Mouse (Mus musculus) liver, postnatal 0 days (tissue): Measurements from ENCODE around the gene B430218F22Rik. TPM values are rescaled to one million over a fixed set of nuclear protein-coding genes. Genes with fewer than 3 reads are reported as not detected.
A peak's percentile ranks its signal among the peaks of the same experiment; 100 is the strongest.
"Not testable (repeated sequence)": the region's sequence is repeated elsewhere in the genome, so short reads cannot be mapped to it uniquely, and the experiment has no call there.

Experiments
- ATAC-seq: fragments of 200-750 bp; cut with Nextera tagmentation; 2 replicates; pipeline ENCODE4 v1.8.0; 2017; ENCODE audit warnings: mild to moderate bottlenecking, moderate library complexity
- DNase-seq: peaks from one replicate; pipeline ENCODE4 v3.0.0-alpha.2; 2016
- H3K27ac ChIP-seq: fragments of 300-500 bp; sonication (generic); 2 replicates; pipeline ENCODE4 v1.5.1; 2014; ENCODE audit warnings: antibody characterized with exemption, moderate library complexity, mild to moderate bottlenecking, low read depth
- H3K27me3 ChIP-seq: fragments of 300-500 bp; sonication (generic); 2 replicates; pipeline ENCODE4 v1.6.1; 2014; ENCODE audit warnings: low read length, control low read depth, mixed read lengths; ENCODE audit not compliant: insufficient read depth
- H3K36me3 ChIP-seq: fragments of 300-500 bp; sonication (generic); replicated peaks from 2 replicates; pipeline ENCODE4 v1.6.1; 2014; ENCODE audit warnings: mild to moderate bottlenecking, control low read depth, low read length, moderate library complexity, mixed read lengths; ENCODE audit not compliant: insufficient read depth
- H3K4me1 ChIP-seq: fragments of 300-500 bp; sonication (generic); 2 replicates; pipeline ENCODE4 v1.6.1; 2014; ENCODE audit warnings: antibody characterized with exemption, mild to moderate bottlenecking, control low read depth; ENCODE audit not compliant: insufficient read depth
- H3K4me2 ChIP-seq: fragments of 300-500 bp; sonication (generic); 2 replicates; pipeline ENCODE4 v1.6.1; 2014; ENCODE audit warnings: low read depth, mild to moderate bottlenecking, low read length, moderate library complexity, mixed read lengths
- H3K4me3 ChIP-seq: fragments of 300-500 bp; sonication (generic); 2 replicates; pipeline ENCODE4 v1.5.1; 2014; ENCODE audit warnings: low read depth, low read length
- H3K9ac ChIP-seq: fragments of 300-500 bp; sonication (generic); replicated peaks from 2 replicates; pipeline ENCODE4 v1.6.1; 2014; ENCODE audit warnings: mild to moderate bottlenecking, moderate library complexity
- H3K9me3 ChIP-seq: fragments of 300-500 bp; sonication (generic); 2 replicates; pipeline ENCODE4 v1.6.1; 2016; ENCODE audit warnings: mild to moderate bottlenecking, control low read depth, low read length, mixed read lengths
- CTCF ChIP-seq: sonication (generic); IDR thresholded peaks from 2 replicates; pipeline ENCODE4 v1.5.1; 2016; ENCODE audit warnings: antibody characterized with exemption, low read depth
- EP300 ChIP-seq: IDR thresholded peaks from 2 replicates; pipeline ENCODE4 v1.6.1; 2016; ENCODE audit warnings: antibody characterized with exemption, low read depth, mild to moderate bottlenecking
- WGBS: fragments of 180-500 bp; shearing (Covaris S2); extraction: QIAGEN DNeasy Blood & Tissue Kit; methylation state at CpG from one replicate; pipeline ENCODE4 v1.1.7; 2014; ENCODE audit not compliant: insufficient replicate concordance; 5-methylcytosine and 5-hydroxymethylcytosine counted together
- polyA plus RNA-seq: library from polyadenylated mRNA; unstranded; fragments of >200 nt; fragmentation: Nextera tagmentation; extraction: Ambion mirVana; gene quantifications from 2 replicates; pipeline ENCODE4 v1.2.1, GENCODE M21; 2015

The B430218F22Rik gene
- polyA plus RNA-seq, 1 experiment from 2014 or later: 1.0 TPM

DNA sequence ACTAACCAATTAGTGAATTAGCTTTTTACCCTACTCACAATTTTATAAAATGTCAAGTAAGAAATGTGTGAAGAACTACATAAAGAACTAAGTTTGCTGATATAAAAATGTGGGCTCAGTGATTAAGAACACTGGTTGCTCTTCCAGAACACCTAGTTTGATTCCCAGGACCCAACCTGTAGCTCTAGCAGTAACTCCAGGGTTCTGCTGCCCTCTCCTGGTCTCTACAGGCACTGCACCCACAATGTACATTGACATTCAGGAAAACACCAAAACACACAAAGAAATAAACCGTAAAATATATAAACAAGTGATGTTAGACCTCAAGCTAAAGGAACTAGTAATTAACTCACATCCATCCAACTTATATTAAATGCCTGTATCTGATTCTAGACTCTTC is 7.3 kb upstream of the B430218F22Rik start:
- Histone ChIP-seq H3K36me3 (peaks cover 46% of the 10 kb centered on the region), H3K4me1 (no peaks in the 10 kb centered on the region), H3K9me3 (no peaks in the 10 kb centered on the region), H3K4me3 (no peak overlapping the region), H3K27me3 (no peaks in the 10 kb centered on the region), H3K9ac (no peak overlapping the region), H3K4me2 (no peak overlapping the region), H3K27ac (no peak overlapping the region)
- DNase-seq: peak; percentile 63
- peak; percentile 44; the same call in 1 of the 2 replicates for ATAC-seq
- WGBS: 64% methylated on average over 1 of the region's 1 CpGs
- TF ChIP-seq EP300 (no peak), CTCF (peak; percentile 85)

DNA sequence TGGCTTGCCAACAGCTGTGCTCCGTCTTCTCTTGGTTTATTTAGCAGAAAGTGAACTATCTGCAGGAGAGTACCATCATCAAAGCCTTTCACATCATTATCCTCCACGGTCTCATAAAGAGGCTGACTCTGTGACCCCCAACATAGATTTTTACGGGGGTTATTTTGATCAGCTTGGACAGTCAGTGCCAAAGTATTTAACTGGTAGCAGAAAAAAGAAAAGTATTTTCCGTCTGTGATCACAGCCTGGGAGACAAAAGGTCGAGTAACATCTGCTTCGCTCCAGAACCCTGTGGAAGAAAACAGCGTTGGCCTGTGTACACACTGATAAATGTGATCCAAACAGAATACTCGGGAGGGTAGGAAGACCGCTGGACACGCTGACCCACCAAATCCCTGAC is 6.0 kb upstream of the B430218F22Rik start:
- H3K4me2 ChIP-seq: no peak overlapping the region
- no peaks in the 10 kb centered on the region for H3K4me1 ChIP-seq
- no peak for ATAC-seq
- no peaks in the 10 kb centered on the region for H3K9me3 ChIP-seq
- no peak overlapping the region for H3K4me3 ChIP-seq
- 84% methylated on average over 10 of the region's 10 CpGs for WGBS
- peaks cover 56% of the 10 kb centered on the region for H3K36me3 ChIP-seq
- no peak overlapping the region for H3K27ac ChIP-seq
- H3K27me3 ChIP-seq: no peaks in the 10 kb centered on the region
- H3K9ac ChIP-seq: no peak overlapping the region
- no peak for TF ChIP-seq EP300
- TF ChIP-seq CTCF: no peak
- no peak for DNase-seq

DNA sequence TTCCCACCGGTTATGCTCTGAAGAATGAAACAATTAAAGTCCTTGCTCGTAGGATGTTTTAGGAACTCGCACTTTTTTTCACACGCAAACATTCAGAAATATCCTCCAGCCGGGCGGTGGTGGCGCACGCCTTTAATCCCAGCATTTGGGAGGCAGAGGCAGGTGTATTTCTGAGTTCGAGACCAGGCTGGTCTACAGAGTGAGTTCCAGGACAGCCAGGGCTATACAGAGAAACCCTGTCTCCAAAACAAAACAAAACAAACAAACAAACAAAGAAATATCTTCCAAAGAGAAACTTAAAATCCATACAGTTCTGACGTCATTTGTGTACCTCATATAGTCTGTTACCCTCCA is 995 bp downstream of the B430218F22Rik start:
- H3K9me3 ChIP-seq, DNase-seq, H3K4me1 ChIP-seq, H3K27me3 ChIP-seq: not testable (repeated sequence)
- Histone ChIP-seq H3K9ac (0 out of 2 replicates have a peak overlapping the region, but pooled peaks have one; percentile 41), H3K27ac (peak overlapping the region; percentile 44; the same call in 1 of the 2 replicates), H3K4me3 (peak overlapping the region; percentile 99), H3K36me3 (peaks cover 25% of the 10 kb centered on the region), H3K4me2 (peak overlapping the region; percentile 82)
- 6% methylated on average over 10 of the region's 10 CpGs for WGBS
- ATAC-seq: peak; percentile 48

DNA sequence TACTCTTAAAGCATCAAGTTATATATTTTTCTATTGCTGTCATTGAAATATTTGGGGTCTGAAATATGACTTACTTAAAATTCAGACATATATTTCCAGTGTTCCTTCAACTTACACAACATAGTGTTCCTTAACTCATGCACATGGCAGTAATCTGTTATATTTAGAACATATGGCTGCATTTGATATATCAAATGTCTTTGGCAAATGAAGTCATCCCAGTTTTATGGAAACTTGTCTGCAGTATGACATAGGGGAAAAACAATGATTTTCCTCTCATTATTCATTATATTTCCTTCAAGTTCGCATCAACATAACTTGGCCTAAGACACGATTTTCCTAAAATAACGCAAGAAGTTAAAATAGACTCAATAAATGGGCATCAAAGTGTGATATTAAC is 9.4 kb downstream of the B430218F22Rik start:
- DNase-seq (no peak), ATAC-seq (no peak)
- Histone ChIP-seq H3K27ac (no peak overlapping the region), H3K4me3 (no peak overlapping the region), H3K4me1 (no peaks in the 10 kb centered on the region), H3K9ac (no peak overlapping the region), H3K27me3 (no peaks in the 10 kb centered on the region), H3K36me3 (no peaks in the 10 kb centered on the region), H3K4me2 (no peak overlapping the region), H3K9me3 (no peaks in the 10 kb centered on the region)
- TF ChIP-seq CTCF: no peak
- TF ChIP-seq EP300: no peak
- 83% methylated on average over 3 of the region's 3 CpGs for WGBS

DNA sequence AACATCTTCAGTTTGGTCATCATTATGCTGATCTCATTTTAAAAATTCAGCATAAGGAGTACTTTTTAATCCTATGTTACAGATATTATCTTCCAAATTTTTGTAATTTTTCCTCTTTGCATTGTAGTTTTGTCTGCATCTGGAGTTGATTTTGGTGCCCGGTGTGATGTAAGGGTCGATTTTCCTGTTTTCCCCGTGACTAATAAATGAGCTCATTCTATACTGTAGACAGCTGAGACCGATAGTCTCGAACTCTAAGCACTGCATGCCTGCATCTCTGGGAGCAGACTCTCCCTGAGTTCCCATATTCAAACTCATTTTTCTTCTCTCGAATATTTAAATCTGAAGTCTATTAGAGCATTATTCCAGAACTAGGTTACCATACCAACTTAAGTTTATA is 13.9 kb downstream of the B430218F22Rik start:
- no peak overlapping the region for H3K4me2 ChIP-seq
- H3K9me3 ChIP-seq: no peaks in the 10 kb centered on the region
- no peak overlapping the region for H3K9ac ChIP-seq
- no peaks in the 10 kb centered on the region for H3K27me3 ChIP-seq
- ATAC-seq: no peak
- H3K36me3 ChIP-seq: no peaks in the 10 kb centered on the region
- TF ChIP-seq EP300 (no peak), CTCF (no peak)
- H3K4me1 ChIP-seq: no peaks in the 10 kb centered on the region
- no peak for DNase-seq
- WGBS: 68% methylated on average over 6 of the region's 6 CpGs
- no peak overlapping the region for H3K27ac ChIP-seq
- H3K4me3 ChIP-seq: no peak overlapping the region

DNA sequence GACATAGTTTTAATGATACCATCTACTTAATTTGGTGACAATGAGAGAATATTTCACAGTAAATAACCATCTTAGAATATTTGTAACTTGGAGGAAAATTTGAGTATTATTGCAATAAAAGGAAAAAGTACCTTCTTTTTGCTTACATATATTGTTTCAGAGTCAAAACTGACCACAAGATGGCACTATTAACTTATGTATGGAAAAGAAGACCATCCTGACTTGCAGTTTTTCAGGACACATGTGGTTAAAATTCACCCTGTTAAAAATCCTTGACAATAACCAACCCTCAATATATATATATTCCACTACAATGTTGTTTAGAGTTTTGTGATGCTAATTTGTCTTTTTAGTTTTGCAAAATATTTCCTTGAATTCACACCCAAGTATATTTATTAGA is 17.1 kb downstream of the B430218F22Rik start:
- no peak overlapping the region for H3K9ac ChIP-seq
- no peak overlapping the region for H3K27ac ChIP-seq
- no peaks in the 10 kb centered on the region for H3K27me3 ChIP-seq
- no peak overlapping the region for H3K4me3 ChIP-seq
- ATAC-seq (no peak), DNase-seq (no peak)
- H3K4me2 ChIP-seq: no peak overlapping the region
- H3K4me1 ChIP-seq: no peaks in the 10 kb centered on the region
- H3K9me3 ChIP-seq: no peaks in the 10 kb centered on the region
- no peak for TF ChIP-seq EP300
- peak; percentile 54 for TF ChIP-seq CTCF
- no peaks in the 10 kb centered on the region for H3K36me3 ChIP-seq

DNA sequence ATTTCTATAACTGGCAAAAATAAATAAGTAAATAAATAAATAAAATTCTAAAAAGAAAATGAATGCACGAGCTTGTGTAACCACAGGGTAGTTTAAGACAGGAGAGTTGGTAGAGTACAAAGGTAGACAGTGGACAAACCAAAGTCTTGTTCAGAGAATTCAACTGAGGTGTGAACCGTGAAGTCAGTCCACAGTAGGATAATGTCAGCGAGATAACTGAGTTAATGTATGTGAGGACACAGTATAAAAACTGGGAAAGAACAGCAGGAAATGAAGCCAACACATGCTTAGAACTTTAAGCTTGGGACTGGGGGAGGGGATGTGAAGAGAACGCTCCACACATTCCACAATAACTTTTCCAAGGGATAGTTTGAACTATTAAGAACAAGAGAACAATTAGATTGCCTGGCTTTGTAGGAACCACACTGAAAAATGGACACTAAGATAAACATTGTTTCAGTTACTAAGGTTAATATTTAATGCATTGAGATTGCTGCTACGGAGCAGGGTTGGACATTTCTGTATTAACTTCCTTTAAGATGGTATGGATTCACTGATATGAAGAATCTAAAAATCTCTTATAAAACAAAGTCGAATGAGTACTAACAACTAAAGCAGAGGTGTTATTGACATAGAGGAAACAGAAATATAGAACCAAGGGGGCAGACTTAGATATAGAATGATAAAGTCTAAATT is 25.0 kb downstream of the B430218F22Rik start:
- H3K27ac ChIP-seq: no peak overlapping the region
- ATAC-seq: no peak

More for the DNA sequence above, 25.0 kb downstream of the B430218F22Rik start:
- no peak overlapping the region for H3K9ac ChIP-seq
- H3K27me3 ChIP-seq: no peaks in the 10 kb centered on the region
- H3K36me3 ChIP-seq: no peaks in the 10 kb centered on the region
- TF ChIP-seq EP300: no peak
- no peak for TF ChIP-seq CTCF
- DNase-seq: no peak
- WGBS: 69% methylated on average over 6 of the region's 6 CpGs
- no peak overlapping the region for H3K4me3 ChIP-seq
- no peak overlapping the region for H3K4me2 ChIP-seq
- no peaks in the 10 kb centered on the region for H3K4me1 ChIP-seq
- no peaks in the 10 kb centered on the region for H3K9me3 ChIP-seq
